Mouse (Mus musculus) heart, postnatal 25 days (tissue): ENCODE data around the gene Tnni2. TPM values are rescaled to one million over a fixed set of nuclear protein-coding genes. Genes with fewer than 3 reads are reported as not detected.

Experiments used
- DNase-seq: peaks from one replicate; pipeline ENCODE4 v3.0.0; 2022; ENCODE audit warnings: low spot score
- intact Hi-C: fragments of 180-260 bp; cut with DNase I; formaldehyde crosslinking; loops from one replicate; pipeline ENCODE4 v1.15.1; 2025
- total RNA-seq, 2 experiments: library from RNA; stranded (reverse); gene quantifications; 2 replicates each; pipeline ENCODE4 v1.2.3; 2021

The Tnni2 gene
- total RNA-seq, 2 experiments from 2014 or later: 4.4 to 7.1 TPM

GRCm38 (mm10) chr7:142425641-142426213 is 15.9 kb upstream of the Tnni2 start:
- no peak for DNase-seq
- intact Hi-C loops: loop anchor here (2.0 to 5.0 kb wide), 3 partner anchors 38 to 91 kb away; partner anchors contain the start of gene Ctsd

GRCm38 (mm10) chr7:142428213-142428612 is 13.4 kb upstream of the Tnni2 start:
- no peak for DNase-seq
- intact Hi-C loops: loop anchor here (5.0 kb wide), 1 partner anchor 41 kb away; the partner anchor contains the start of gene Ctsd

- intact Hi-C loops: no loop called here
- DNase-seq: no peak
These were observed 11.4 kb upstream of the Tnni2 start for GRCm38 (mm10) chr7:142430160-142430678.

- DNase-seq: no peak
- intact Hi-C loops: no loop called here
These were observed 10.5 kb upstream of the Tnni2 start for GRCm38 (mm10) chr7:142431106-142431505.

- DNase-seq: no peak
These were observed 8.0 kb upstream of the Tnni2 start for GRCm38 (mm10) chr7:142433623-142434022.

GRCm38 (mm10) chr7:142434137-142434865 is 7.3 kb upstream of the Tnni2 start, which contains the start of gene Syt8:
Gene Syt8, plus strand, starts transcription at chr7:142434850.
- intact Hi-C loops: loop anchor here (2.0 kb wide), 1 partner anchor 74 kb away; no protein-coding TSS in a partner anchor
- DNase-seq: no peak

More at GRCm38 (mm10) chr7:142433623-142434022, 8.0 kb upstream of the Tnni2 start:
- intact Hi-C loops: loop anchor here (2.0 kb wide), 1 partner anchor 73 kb away; no protein-coding TSS in a partner anchor

- DNase-seq: no peak
- intact Hi-C loops: loop anchor here (1.0 to 5.0 kb wide), 4 partner anchors 75 to 242 kb away; no protein-coding TSS in a partner anchor
These were observed 6.1 kb upstream of the Tnni2 start for GRCm38 (mm10) chr7:142435524-142435923.

GRCm38 (mm10) chr7:142437324-142437723 is 4.3 kb upstream of the Tnni2 start:
- intact Hi-C loops: loop anchor here (5.0 kb wide), 2 partner anchors 120 to 240 kb away; no protein-coding TSS in a partner anchor
- no peak for DNase-seq

GRCm38 (mm10) chr7:142439966-142440365 is 1.6 kb upstream of the Tnni2 start:
- no peak for DNase-seq
- intact Hi-C loops: loop anchor here (1.0 to 5.0 kb wide), 5 partner anchors 37 to 237 kb away; no protein-coding TSS in a partner anchor

GRCm38 (mm10) chr7:142440657-142441114 is 922 bp upstream of the Tnni2 start:
- DNase-seq: no peak
- intact Hi-C loops: loop anchor here (1.0 to 5.0 kb wide), 3 partner anchors 37 to 139 kb away; no protein-coding TSS in a partner anchor

GRCm38 (mm10) chr7:142442081-142442907 is 686 bp downstream of the Tnni2 start:
- intact Hi-C loops: loop anchor here (5.0 kb wide), 1 partner anchor 35 kb away; no protein-coding TSS in a partner anchor
- no peak for DNase-seq

GRCm38 (mm10) chr7:142442908-142443420 is 1.4 kb downstream of the Tnni2 start:
- DNase-seq: no peak
- intact Hi-C loops: loop anchor here (5.0 kb wide), 1 partner anchor 34 kb away; no protein-coding TSS in a partner anchor

GRCm38 (mm10) chr7:142443474-142443873 is 1.9 kb downstream of the Tnni2 start:
- intact Hi-C loops: loop anchor here (5.0 kb wide), 1 partner anchor 34 kb away; no protein-coding TSS in a partner anchor
- no peak for DNase-seq

- intact Hi-C loops: loop anchor here (5.0 kb wide), 1 partner anchor 33 kb away; no protein-coding TSS in a partner anchor
- DNase-seq: no peak
These were observed 2.6 kb downstream of the Tnni2 start for GRCm38 (mm10) chr7:142444171-142444570.

GRCm38 (mm10) chr7:142445324-142445723 is 3.7 kb downstream of the Tnni2 start:
- intact Hi-C loops: no loop called here

GRCm38 (mm10) chr7:142446264-142446663 is 4.7 kb downstream of the Tnni2 start:
- intact Hi-C loops: no loop called here
- no peak for DNase-seq

More at GRCm38 (mm10) chr7:142445324-142445723, 3.7 kb downstream of the Tnni2 start:
- no peak for DNase-seq

- no peak for DNase-seq
- intact Hi-C loops: no loop called here
These were observed 7.5 kb downstream of the Tnni2 start for GRCm38 (mm10) chr7:142449038-142449617.

GRCm38 (mm10) chr7:142454706-142455105 is 13.1 kb downstream of the Tnni2 start:
- DNase-seq: no peak
- intact Hi-C loops: no loop called here

- intact Hi-C loops: no loop called here
- DNase-seq: no peak
These were observed 13.6 kb downstream of the Tnni2 start for GRCm38 (mm10) chr7:142455251-142455650.
